Mouse (Mus musculus): ENCODE results near the gene Bhlhe41. TPM values are rescaled to one million over a fixed set of nuclear protein-coding genes. Genes with fewer than 3 reads are reported as not detected.

The Bhlhe41 gene
- polyA plus RNA-seq, 1 experiment: 2.7 TPM

GRCm38 (mm10) chr6:145904169-145904568, 38.8 kb upstream of the Bhlhe41 start:
- no peaks in the 10 kb centered on the region for H3K4me1 ChIP-seq (ENCODE audit: control insufficient read depth, insufficient read depth, insufficient read length, low read length)
- no peak for TF ChIP-seq CTCF (IDR thresholded peaks at IDR 0.05; ENCODE audit: extremely low read depth, insufficient read length, insufficient replicate concordance, low read depth, low read length)
- TF ChIP-seq POLR2A (IDR thresholded peaks at IDR 0.05; ENCODE audit: low read depth, low read length): no peak
- H3K36me3 ChIP-seq (ENCODE audit: control insufficient read depth, insufficient read depth, low read length): no peaks in the 10 kb centered on the region
- 93% methylated on average over 5 of the region's 5 CpGs for WGBS
- no peaks in the 10 kb centered on the region for H3K27me3 ChIP-seq (ENCODE audit: control insufficient read depth, insufficient read depth, low read length)
- no peak overlapping the region for H3K4me3 ChIP-seq (ENCODE audit: low read depth, low read length)
- no peak overlapping the region for H3K27ac ChIP-seq (ENCODE audit: insufficient read depth, low read depth, low read length)

GRCm38 (mm10) chr6:145894669-145895342, 29.4 kb upstream of the Bhlhe41 start:
- H3K27ac ChIP-seq (ENCODE audit: insufficient read depth, low read depth, low read length): no peak overlapping the region
- 66% methylated on average over 8 of the region's 8 CpGs for WGBS

GRCm38 (mm10) chr6:145893366-145894021, 28.1 kb upstream of the Bhlhe41 start:
- TF ChIP-seq CTCF (IDR thresholded peaks at IDR 0.05; ENCODE audit: extremely low read depth, insufficient read length, insufficient replicate concordance, low read depth, low read length) (no peak), POLR2A (IDR thresholded peaks at IDR 0.05; ENCODE audit: low read depth, low read length) (no peak)
- Histone ChIP-seq H3K4me3 (ENCODE audit: low read depth, low read length) (no peak overlapping the region), H3K4me1 (ENCODE audit: control insufficient read depth, insufficient read depth, insufficient read length, low read length) (no peaks in the 10 kb centered on the region), H3K27ac (ENCODE audit: insufficient read depth, low read depth, low read length) (peak overlapping the region; percentile 39; the same call in 1 of the 2 replicates), H3K27me3 (ENCODE audit: control insufficient read depth, insufficient read depth, low read length) (no peaks in the 10 kb centered on the region), H3K36me3 (ENCODE audit: control insufficient read depth, insufficient read depth, low read length) (no peaks in the 10 kb centered on the region)
- WGBS: 75% methylated on average over 13 of the region's 13 CpGs

More at GRCm38 (mm10) chr6:145894669-145895342, 29.4 kb upstream of the Bhlhe41 start:
- Histone ChIP-seq H3K4me3 (ENCODE audit: low read depth, low read length) (no peak overlapping the region), H3K4me1 (ENCODE audit: control insufficient read depth, insufficient read depth, insufficient read length, low read length) (no peaks in the 10 kb centered on the region), H3K27me3 (ENCODE audit: control insufficient read depth, insufficient read depth, low read length) (no peaks in the 10 kb centered on the region), H3K36me3 (ENCODE audit: control insufficient read depth, insufficient read depth, low read length) (no peaks in the 10 kb centered on the region)
- TF ChIP-seq POLR2A (IDR thresholded peaks at IDR 0.05; ENCODE audit: low read depth, low read length) (no peak), CTCF (IDR thresholded peaks at IDR 0.05; ENCODE audit: extremely low read depth, insufficient read length, insufficient replicate concordance, low read depth, low read length) (no peak)

GRCm38 (mm10) chr6:145892381-145893265, 27.3 kb upstream of the Bhlhe41 start:
- TF ChIP-seq POLR2A (IDR thresholded peaks at IDR 0.05; ENCODE audit: low read depth, low read length) (no peak), CTCF (IDR thresholded peaks at IDR 0.05; ENCODE audit: extremely low read depth, insufficient read length, insufficient replicate concordance, low read depth, low read length) (no peak)
- H3K4me1 ChIP-seq (ENCODE audit: control insufficient read depth, insufficient read depth, insufficient read length, low read length): no peaks in the 10 kb centered on the region
- no peaks in the 10 kb centered on the region for H3K36me3 ChIP-seq (ENCODE audit: control insufficient read depth, insufficient read depth, low read length)
- H3K27me3 ChIP-seq (ENCODE audit: control insufficient read depth, insufficient read depth, low read length): no peaks in the 10 kb centered on the region
- 91% methylated on average over 20 of the region's 20 CpGs for WGBS
- no peak overlapping the region for H3K27ac ChIP-seq (ENCODE audit: insufficient read depth, low read depth, low read length)
- no peak overlapping the region for H3K4me3 ChIP-seq (ENCODE audit: low read depth, low read length)

- no peaks in the 10 kb centered on the region for H3K4me1 ChIP-seq (ENCODE audit: control insufficient read depth, insufficient read depth, insufficient read length, low read length)
- 74% methylated on average over 11 of the region's 11 CpGs for WGBS
- no peaks in the 10 kb centered on the region for H3K27me3 ChIP-seq (ENCODE audit: control insufficient read depth, insufficient read depth, low read length)
- no peak overlapping the region for H3K4me3 ChIP-seq (ENCODE audit: low read depth, low read length)
- H3K27ac ChIP-seq (ENCODE audit: insufficient read depth, low read depth, low read length): no peak overlapping the region
- no peak for TF ChIP-seq POLR2A (IDR thresholded peaks at IDR 0.05; ENCODE audit: low read depth, low read length)
- TF ChIP-seq CTCF (IDR thresholded peaks at IDR 0.05; ENCODE audit: extremely low read depth, insufficient read length, insufficient replicate concordance, low read depth, low read length): no peak
- no peaks in the 10 kb centered on the region for H3K36me3 ChIP-seq (ENCODE audit: control insufficient read depth, insufficient read depth, low read length)
Observed at GRCm38 (mm10) chr6:145891951-145892350, 26.6 kb upstream of the Bhlhe41 start.

GRCm38 (mm10) chr6:145887719-145888118, 22.4 kb upstream of the Bhlhe41 start:
- Histone ChIP-seq H3K27me3 (ENCODE audit: control insufficient read depth, insufficient read depth, low read length) (no peaks in the 10 kb centered on the region), H3K36me3 (ENCODE audit: control insufficient read depth, insufficient read depth, low read length) (no peaks in the 10 kb centered on the region), H3K4me3 (ENCODE audit: low read depth, low read length) (no peak overlapping the region), H3K27ac (ENCODE audit: insufficient read depth, low read depth, low read length) (no peak overlapping the region), H3K4me1 (ENCODE audit: control insufficient read depth, insufficient read depth, insufficient read length, low read length) (no peaks in the 10 kb centered on the region)
- WGBS: 89% methylated on average over 6 of the region's 6 CpGs
- TF ChIP-seq POLR2A (IDR thresholded peaks at IDR 0.05; ENCODE audit: low read depth, low read length) (no peak), CTCF (IDR thresholded peaks at IDR 0.05; ENCODE audit: extremely low read depth, insufficient read length, insufficient replicate concordance, low read depth, low read length) (no peak)

Measured in small intestine, adult 2 months (tissue).